Mouse (Mus musculus): ENCODE data around the gene Ghrh.
A peak's percentile ranks its signal among the peaks of the same experiment; 100 is the strongest.
"Not testable (repeated sequence)": the region's sequence is repeated elsewhere in the genome, so short reads cannot be mapped to it uniquely, and the experiment has no call there.

Gene Ghrh

GRCm38 (mm10) chr2:157347361-157348159 is at the start of gene Ghrh:
Gene Ghrh, minus strand, starts transcription at chr2:157347506.
- peak; percentile 27 for DNase-seq

DNA sequence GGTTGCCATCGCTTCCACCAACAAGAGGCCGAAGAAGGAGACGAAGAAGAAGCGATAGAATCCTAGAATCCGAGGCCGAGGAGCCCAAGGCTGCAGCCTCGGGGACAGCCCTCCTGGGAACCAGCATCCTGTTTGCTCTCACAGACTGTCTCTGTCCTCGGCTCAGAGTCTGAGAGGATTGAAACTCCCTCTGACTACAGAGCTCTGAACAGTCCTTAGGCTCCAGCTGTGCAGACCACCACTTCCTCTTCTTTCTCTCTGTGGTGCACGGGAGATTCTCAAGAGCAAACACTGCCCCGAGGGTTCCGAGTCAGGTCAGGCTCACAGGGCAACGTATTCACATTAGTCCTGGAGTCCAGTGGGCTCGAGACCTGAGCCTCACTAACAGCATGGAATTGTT is 48.7 kb upstream of the Ghrh start:
- no peak for DNase-seq

GRCm38 (mm10) chr2:157395371-157395770 is 48.1 kb upstream of the Ghrh start:
- DNase-seq = no peak

DNA sequence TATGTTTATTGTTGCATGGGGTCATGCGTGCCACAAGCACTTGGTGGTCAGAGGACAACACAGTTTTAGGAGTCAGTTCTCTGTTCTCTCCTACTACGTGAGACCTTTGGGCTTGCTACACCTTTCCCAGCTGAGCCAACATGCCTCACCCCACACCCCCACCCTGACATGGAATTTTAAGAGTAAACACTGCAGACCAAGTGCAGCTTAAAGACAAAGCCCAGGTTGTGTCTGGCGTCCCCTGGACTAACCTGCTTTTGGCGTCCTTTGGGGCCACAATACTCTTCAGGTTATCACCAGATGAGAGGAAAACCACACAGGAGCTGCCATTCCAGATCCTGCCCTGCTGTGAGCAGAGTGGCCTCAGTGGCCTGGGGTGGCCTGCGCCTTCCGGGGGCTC is 47.6 kb upstream of the Ghrh start:
- no peak for DNase-seq

DNA sequence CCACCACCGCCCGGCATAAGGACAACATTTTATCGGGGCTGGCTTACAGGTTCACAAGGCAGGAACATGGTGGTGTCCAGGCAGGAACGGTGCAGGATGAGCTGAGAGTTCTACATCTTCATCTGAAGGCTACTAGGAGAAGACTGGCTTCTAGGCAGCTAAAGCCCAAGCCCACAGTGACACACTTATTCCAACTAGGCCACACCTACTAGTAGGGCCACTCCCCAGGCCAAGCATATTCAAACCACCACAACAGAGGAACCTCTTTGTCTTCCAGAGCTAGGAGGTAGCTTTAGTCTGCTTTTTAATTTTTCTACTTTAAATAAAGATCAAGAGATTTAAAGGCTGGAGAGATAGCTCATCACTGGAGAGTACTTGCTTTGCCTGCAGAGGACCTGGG is 46.2 kb upstream of the Ghrh start:
- no peak for DNase-seq

GRCm38 (mm10) chr2:157392331-157392730 is 45.0 kb upstream of the Ghrh start:
- DNase-seq = no peak

DNA sequence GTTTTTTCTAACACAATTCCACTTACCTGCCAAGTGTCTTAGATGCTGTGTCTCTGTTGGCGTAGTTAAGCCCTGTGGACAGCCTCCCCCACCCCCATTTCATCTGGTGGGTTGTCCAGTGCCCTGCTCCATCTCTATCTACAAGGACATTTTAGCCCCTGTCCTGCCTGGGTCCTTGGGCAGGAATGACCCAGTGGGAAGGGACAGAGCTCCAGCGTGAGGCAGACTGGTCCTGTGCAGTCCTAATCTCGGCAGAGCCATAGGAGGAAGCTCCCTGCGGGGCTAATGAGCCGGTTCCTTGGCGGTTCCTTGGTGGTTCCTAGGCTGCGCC is 42.2 kb upstream of the Ghrh start:
- no peak for DNase-seq

- DNase-seq = not testable (repeated sequence)
Measured at GRCm38 (mm10) chr2:157388901-157389590, 41.7 kb upstream of the Ghrh start.

DNA sequence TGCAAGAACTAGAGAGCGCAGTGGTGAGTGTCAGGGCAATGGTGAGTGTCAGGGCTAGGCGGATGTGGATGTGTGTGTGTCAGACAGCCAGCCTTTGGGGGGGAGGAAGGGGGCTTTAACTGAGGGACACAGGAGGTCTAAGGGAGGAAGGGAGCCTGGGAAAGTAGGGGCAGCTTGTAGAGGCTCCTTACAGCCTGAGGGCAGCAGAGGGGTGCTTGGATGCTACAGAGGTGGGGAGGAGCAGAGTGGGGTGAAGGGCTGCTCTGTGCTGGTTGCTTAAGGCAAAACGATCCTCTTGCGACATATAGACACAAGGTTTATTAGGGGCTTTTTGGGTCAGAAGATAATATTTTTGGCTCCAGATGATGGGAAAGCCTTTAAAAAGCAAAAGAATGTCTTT is 37.5 kb upstream of the Ghrh start:
- no peak for DNase-seq

DNA sequence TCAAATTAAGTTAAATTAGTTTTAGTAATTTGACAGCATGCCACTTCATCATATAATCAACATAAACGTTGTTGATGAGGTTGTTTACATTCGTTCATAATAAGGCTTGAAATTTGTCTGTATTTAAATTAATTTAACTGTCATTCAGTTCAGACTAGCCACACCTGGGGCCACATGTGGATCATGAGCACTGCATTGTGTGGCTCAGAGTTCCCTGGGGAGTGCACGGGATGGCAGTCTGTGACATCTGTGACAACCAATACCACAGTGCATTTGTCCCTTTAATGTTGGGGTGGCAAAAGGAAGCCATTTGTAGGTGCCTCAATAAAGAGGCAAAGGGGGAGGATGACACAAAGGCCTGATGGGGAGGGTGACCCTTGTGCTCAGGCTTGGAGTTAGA is 29.7 kb upstream of the Ghrh start:
- no peak for DNase-seq

GRCm38 (mm10) chr2:157375794-157376757 is 28.8 kb upstream of the Ghrh start:
- DNase-seq = no peak

DNA sequence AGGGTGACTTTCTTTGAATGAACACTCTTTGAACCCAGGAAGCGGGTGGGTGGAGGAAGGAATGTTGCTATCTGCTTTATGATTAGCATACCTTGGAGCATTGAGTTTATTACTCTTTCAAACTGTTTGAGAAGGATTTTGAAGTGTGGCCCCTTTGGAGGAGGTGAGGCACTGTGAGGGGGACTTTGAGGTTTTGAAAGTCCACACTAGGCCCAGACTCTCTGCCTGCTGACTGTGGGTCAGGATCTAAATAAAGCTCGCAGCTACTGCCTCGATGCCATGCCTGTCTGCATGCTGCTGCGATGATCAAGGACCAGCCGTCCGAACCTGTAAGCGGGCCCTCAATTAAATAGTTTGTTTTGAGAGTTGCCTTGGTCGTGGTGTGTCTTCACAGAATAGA is 27.7 kb upstream of the Ghrh start:
- DNase-seq = no peak

GRCm38 (mm10) chr2:157373681-157374080 is 26.4 kb upstream of the Ghrh start:
- DNase-seq = no peak

DNA sequence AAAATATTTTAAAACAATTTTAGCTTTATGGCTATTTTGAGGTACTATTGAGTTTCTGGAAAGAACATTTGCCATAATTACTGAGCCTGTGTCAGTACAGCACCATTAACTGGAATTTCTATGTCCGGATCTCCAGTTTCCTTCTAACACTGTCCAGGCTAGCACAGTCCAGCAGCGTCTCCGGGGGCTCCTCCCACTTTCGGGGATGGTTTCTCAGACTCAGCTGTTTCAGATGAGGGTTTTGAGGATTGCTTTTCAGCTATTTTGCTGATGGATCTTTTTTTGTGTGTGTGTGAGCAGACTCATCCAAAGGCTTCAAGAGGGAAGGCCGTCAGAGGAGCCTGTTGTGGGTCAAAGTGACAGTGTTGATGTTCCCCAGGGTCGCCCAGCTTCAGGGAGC is 24.4 kb upstream of the Ghrh start:
- DNase-seq = no peak

DNA sequence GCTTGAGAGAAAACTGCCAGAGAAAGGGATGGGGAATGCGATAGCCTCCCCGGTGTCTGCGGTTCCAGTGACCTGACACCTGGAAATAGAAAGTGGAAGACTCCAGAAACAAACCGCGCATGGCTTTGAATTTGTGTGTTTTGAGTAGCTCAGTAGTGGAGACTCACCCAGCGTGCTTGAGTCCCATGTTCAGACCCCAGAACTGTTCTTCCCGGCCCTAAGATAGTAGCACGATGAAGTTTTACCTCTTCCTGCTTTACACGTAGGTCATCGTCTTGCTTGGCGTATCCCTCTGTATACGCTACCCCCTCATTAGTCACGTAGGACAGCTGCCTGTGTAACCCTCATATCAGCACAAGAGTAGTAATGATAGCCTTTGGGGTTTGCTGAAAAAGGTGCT is 20.7 kb upstream of the Ghrh start:
- peak; percentile 21 for DNase-seq

GRCm38 (mm10) chr2:157367184-157367893 is 20.0 kb upstream of the Ghrh start, which contains the start of gene Manbal:
Gene Manbal, plus strand, starts transcription at chr2:157367594.
- peak; percentile 94 for DNase-seq

GRCm38 (mm10) chr2:157366762-157367161 is 19.5 kb upstream of the Ghrh start:
- no peak for DNase-seq

DNA sequence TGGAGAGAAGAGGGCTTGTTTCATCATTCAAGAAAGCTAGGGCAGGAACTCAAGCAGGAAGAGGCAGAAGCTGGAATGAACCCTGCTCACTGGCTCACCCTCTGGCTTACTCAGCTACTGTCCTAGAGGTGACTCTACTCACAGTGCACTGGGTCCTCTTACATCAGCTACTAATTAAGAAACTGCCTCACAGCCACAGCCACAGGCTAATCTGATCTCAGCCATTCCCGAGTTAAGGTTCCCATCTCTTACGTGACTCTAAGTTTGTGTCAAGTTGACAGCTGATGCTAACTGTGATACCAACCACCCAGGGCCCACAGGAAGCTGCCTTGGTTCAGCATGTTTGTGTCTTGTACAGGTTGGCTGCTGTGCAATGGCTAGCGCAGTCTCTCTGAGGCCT is 15.7 kb upstream of the Ghrh start:
- no peak for DNase-seq

GRCm38 (mm10) chr2:157360028-157360427 is 12.7 kb upstream of the Ghrh start:
- DNase-seq = no peak

DNA sequence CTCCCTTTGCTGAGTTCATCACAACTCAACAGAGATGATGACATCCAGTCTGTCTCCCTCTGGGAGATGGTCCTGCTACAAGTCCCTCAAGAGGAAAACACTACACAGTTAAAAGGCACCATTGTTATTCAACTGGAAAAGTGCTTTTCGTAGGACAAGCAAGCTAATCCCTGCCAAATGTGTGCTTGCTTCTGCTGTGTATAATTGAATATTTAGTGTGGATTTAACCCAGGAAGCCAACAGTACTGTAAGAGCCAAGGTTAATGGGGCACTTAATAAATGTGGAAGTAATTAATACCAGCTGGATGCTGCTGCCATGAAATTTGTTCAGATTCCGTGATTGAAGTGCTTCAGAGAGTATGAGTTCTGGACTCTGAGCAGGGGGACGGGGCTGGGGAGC is 6.8 kb upstream of the Ghrh start:
- no peak for DNase-seq

DNA sequence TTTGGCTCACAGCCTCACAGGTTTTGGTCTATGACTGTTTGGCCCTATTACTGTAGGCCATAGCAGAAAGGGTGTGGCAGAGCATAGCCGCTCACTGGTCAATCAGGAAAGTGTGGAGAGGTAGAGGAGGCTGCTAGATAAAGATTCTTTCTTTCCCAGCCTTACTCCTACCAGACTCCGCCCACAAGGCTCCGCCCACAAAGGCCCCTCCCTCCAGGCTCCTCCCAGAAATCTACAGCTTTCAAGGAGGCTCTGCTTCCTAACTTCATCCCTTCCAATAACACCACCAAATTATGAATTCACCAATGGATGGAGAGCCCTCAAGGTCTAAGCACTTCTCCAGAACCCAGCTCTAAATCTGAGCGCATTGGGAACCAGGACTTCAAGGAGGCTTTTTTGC is 5.9 kb upstream of the Ghrh start:
- DNase-seq = no peak

DNA sequence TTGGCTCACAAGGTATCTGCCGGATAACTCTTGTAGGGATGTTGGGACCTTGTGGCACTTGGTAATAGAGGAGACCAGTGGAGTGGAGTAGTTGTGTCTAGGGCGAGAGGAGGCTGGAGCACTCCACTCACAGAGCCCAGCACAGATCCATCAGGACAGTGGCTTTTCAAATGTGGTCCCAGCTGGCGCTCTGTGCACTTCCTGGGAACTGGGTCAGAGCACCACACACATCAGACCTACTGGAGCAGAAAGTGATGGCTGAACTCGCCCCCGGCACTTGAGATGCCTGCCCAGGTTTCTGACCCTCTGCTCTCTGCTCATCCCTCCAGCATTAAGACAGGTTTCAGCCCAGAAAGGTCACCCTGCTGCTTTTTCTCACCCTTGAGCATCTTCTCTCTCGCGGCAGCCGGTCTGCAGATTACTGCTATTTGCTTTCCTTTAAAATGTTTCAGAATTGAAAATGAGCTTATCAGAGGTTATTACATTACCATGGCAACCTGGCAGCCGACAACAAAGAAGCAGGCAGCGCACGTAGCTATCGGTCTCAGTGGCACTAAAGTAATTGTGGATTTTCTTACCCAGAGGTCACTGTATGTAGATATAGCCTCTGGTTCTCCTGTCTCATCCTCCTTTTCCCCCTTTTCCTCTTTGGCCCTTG is 1.9 kb upstream of the Ghrh start:
- peak; percentile 25 for DNase-seq

Measured in cerebellum, adult 9-10 months (tissue).